Mouse (Mus musculus) heart, embryonic 16.5 days (tissue): ENCODE measurements around the gene Npas1. TPM values are rescaled to one million over a fixed set of nuclear protein-coding genes. Genes with fewer than 3 reads are reported as not detected.
A peak's percentile ranks its signal among the peaks of the same experiment; 100 is the strongest.

ENCODE experiments used
- ATAC-seq: fragments of 200-750 bp; cut with Nextera tagmentation; replicated peaks from 2 replicates; pipeline ENCODE4 v1.8.0; 2017; ENCODE audit warnings: moderate number of reproducible peaks; ENCODE audit not compliant: insufficient read depth, low FRiP score; ENCODE audit errors: extremely low read depth
- H3K27ac ChIP-seq: fragments of 300-500 bp; sonication (generic); 2 replicates; pipeline ENCODE4 v1.5.1; 2014; ENCODE audit warnings: mild to moderate bottlenecking, low read length, control low read depth, moderate library complexity
- H3K27me3 ChIP-seq: fragments of 300-500 bp; sonication (generic); 2 replicates; pipeline ENCODE4 v1.6.1; 2014; ENCODE audit warnings: low read length, mixed read lengths; ENCODE audit not compliant: control insufficient read depth, insufficient read depth
- H3K36me3 ChIP-seq: fragments of 300-500 bp; sonication (generic); 2 replicates; pipeline ENCODE4 v1.6.1; 2014; ENCODE audit not compliant: control insufficient read depth, insufficient read depth
- H3K4me1 ChIP-seq: fragments of 300-500 bp; sonication (generic); 2 replicates; pipeline ENCODE4 v1.6.1; 2014; ENCODE audit warnings: low read length, mixed read lengths; ENCODE audit not compliant: control insufficient read depth, insufficient read depth
- H3K4me2 ChIP-seq: fragments of 300-500 bp; sonication (generic); 2 replicates; pipeline ENCODE4 v1.6.1; 2014; ENCODE audit warnings: low read depth, mild to moderate bottlenecking, control low read depth, low read length
- H3K4me3 ChIP-seq: fragments of 300-500 bp; sonication (generic); 2 replicates; pipeline ENCODE4 v1.5.1; 2014; ENCODE audit warnings: mild to moderate bottlenecking, control low read depth, low read length
- H3K9ac ChIP-seq: fragments of 300-500 bp; sonication (generic); 2 replicates; pipeline ENCODE4 v1.6.1; 2014; ENCODE audit warnings: low read length, control low read depth
- H3K9me3 ChIP-seq: fragments of 300-500 bp; sonication (generic); replicated peaks from 2 replicates; pipeline ENCODE4 v1.6.1; 2016; ENCODE audit warnings: low read length; ENCODE audit not compliant: control insufficient read depth
- WGBS: fragments of 180-500 bp; shearing (Covaris S2); extraction: QIAGEN DNeasy Blood & Tissue Kit; methylation state at CpG from one replicate; pipeline ENCODE4 v1.1.7; 2014; 5-methylcytosine and 5-hydroxymethylcytosine counted together
- polyA plus RNA-seq: library from polyadenylated mRNA; unstranded; fragments of >200 nt; fragmentation: Nextera tagmentation; extraction: Ambion mirVana; gene quantifications from 2 replicates; pipeline ENCODE4 v1.2.1, GENCODE M21; 2015

Gene Npas1
- 0.49 and 0.59 TPM in 2 replicates for polyA plus RNA-seq

DNA sequence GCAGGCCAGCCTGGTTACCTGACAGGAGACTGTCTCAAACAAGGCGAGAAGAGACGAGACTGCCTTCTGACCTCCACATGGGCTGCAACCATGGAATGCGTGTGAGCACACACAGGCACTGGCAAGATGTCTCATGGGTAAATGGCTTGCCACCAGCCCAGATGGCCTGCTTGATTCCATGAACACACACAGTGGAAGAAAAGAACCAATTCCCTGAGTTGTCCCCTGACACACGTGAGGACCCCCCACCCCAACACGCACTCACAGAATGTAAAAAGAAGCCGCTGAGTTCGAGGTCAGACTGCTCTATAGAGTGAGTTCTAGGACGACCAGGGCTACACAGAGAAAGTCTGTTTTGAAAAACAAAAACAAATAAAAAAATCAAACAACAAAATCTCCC is at the start of gene Npas1:
Npas1 (minus strand) TSS at position 101 of the 400 bp plus-strand sequence.
- 85% methylated on average over 8 of the region's 8 CpGs for WGBS
- peaks cover 53% of the 10 kb centered on the region for H3K27me3 ChIP-seq

DNA sequence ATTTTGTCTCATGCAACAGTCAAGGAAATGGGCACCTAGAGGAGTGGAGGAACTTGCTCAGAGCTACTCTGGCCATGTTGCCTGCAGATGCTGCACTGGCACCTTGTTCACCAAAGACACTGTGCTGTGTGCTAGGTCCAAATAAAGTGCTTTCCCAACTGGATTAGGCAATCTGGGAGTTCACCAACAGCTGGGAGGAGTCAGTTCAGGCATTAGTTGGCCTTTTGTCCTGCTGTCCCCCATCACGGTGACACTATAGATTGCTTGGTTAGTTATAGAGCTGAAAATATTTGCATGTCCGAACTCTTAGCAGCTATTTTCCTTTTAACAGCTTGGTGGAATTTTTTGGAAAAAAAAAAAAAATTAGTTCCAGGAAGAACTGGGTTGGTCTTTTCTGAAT is 48.5 kb upstream of the Npas1 start:
- H3K36me3 ChIP-seq: no peaks in the 10 kb centered on the region
- no peak overlapping the region for H3K4me3 ChIP-seq
- no peaks in the 10 kb centered on the region for H3K9me3 ChIP-seq
- ATAC-seq: no peak
- H3K27ac ChIP-seq: no peak overlapping the region
- no peaks in the 10 kb centered on the region for H3K27me3 ChIP-seq
- H3K9ac ChIP-seq: no peak overlapping the region
- WGBS: 70% methylated on average over 2 of the region's 2 CpGs
- H3K4me2 ChIP-seq: no peak overlapping the region
- peaks cover 25% of the 10 kb centered on the region for H3K4me1 ChIP-seq

More for the DNA sequence above, at the start of gene Npas1:
- no peaks in the 10 kb centered on the region for H3K36me3 ChIP-seq
- H3K27ac ChIP-seq: no peak within 1 kb of the TSS
- no peak within 1 kb of the TSS for H3K9ac ChIP-seq
- peak within 1 kb of the TSS; percentile 48 for H3K4me2 ChIP-seq
- H3K9me3 ChIP-seq: no peaks in the 10 kb centered on the region
- H3K4me3 ChIP-seq: peak within 1 kb of the TSS; percentile 27
- peaks cover 15% of the 10 kb centered on the region for H3K4me1 ChIP-seq
- ATAC-seq: no peak

DNA sequence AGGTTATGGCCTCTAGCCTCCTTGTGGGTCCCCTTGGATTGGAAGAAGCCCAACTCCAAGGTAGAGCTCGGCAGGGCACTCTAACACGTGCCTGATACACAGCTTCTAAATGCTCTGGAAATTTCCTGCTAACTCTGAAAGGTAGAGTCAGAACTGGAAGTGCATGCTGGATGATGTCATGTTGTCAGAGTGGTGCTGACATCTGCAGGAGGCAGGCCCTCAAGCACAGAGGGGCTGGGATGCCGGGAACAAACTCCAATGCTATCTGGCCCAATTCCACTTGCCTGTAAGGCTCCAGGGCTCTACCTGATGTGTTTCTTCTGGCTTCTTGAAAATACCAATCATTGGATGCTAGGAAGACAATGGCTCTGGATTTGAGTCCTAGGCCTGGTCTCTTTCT is 47.9 kb upstream of the Npas1 start:
- Histone ChIP-seq H3K4me1 (peaks cover 25% of the 10 kb centered on the region), H3K4me3 (no peak overlapping the region), H3K9ac (no peak overlapping the region), H3K4me2 (no peak overlapping the region), H3K9me3 (no peaks in the 10 kb centered on the region), H3K27me3 (no peaks in the 10 kb centered on the region), H3K27ac (peak overlapping the region; percentile 80), H3K36me3 (no peaks in the 10 kb centered on the region)
- ATAC-seq: peak; percentile 75
- 32% methylated on average over 3 of the region's 3 CpGs for WGBS

DNA sequence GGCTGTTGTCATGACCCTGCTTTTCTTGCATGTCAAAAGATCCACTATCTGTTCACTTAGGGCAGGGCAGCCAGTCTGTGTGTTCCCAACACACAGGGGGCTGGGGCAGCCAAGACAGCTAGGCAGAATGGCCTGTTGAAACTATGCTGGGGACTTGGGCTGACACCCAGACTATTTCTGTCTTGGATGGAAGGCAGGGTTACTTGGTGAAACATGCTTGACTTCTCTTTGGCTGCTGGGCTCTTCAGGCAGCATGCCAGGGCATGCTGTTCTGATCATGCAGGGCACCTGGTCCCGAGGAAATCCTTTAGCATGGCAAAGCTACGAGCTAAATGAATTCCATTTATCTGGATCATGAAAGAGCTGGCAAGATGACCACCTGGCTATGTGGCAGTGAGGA is 46.8 kb upstream of the Npas1 start:
- Histone ChIP-seq H3K4me3 (no peak overlapping the region), H3K4me1 (peaks cover 29% of the 10 kb centered on the region), H3K4me2 (no peak overlapping the region), H3K9me3 (no peaks in the 10 kb centered on the region), H3K27ac (peak overlapping the region; percentile 80), H3K27me3 (no peaks in the 10 kb centered on the region), H3K36me3 (no peaks in the 10 kb centered on the region), H3K9ac (no peak overlapping the region)
- ATAC-seq: peak; percentile 80
- WGBS: 29% methylated on average over 2 of the region's 2 CpGs

DNA sequence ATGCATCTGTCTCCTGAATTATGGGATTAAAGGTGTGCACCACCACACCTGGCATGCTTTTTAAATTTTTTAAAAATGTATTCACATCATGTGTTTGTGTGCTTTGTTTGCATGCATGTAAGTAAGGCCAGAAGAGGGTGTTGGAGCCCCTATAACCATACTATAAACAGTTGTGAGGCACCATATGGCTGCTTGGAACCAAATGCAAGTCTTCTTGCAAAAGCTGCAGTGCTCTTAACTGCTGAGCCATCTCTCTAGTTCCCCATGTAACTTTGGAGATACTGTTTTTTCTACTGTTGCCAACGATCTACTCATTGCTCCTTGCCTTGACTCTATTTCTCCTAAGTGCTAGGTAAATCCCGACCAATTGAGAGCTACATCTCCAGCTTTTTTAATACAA is 41.8 kb upstream of the Npas1 start:
- no peak overlapping the region for H3K9ac ChIP-seq
- H3K4me3 ChIP-seq: no peak overlapping the region
- no peak overlapping the region for H3K4me2 ChIP-seq
- no peaks in the 10 kb centered on the region for H3K27me3 ChIP-seq
- 91% methylated on average over 2 of the region's 2 CpGs for WGBS
- peaks cover 6% of the 10 kb centered on the region; the same call in 1 of the 2 replicates for H3K36me3 ChIP-seq
- H3K27ac ChIP-seq: no peak overlapping the region
- H3K4me1 ChIP-seq: peaks cover 32% of the 10 kb centered on the region
- no peak for ATAC-seq
- no peaks in the 10 kb centered on the region for H3K9me3 ChIP-seq

DNA sequence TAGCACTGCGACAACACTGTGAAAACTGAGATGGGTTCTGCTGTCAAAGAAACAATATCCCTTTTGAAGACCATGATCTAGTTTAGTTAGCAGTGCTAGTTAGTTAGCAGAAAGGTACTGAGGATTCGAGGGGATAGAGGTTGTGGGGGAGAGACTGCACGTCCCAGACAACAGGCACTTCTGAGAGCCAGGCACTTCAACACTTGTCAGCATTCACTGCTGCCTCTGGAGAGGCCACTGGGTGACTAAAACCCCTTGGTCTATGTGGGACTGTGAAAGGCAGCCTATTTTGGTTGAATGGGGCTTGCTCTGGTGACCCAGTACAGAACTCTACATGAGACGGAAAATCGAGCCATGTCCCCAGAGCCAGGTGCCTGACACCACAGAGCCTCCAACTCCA is 39.7 kb upstream of the Npas1 start:
- Histone ChIP-seq H3K9me3 (no peaks in the 10 kb centered on the region), H3K9ac (no peak overlapping the region), H3K4me1 (peaks cover 31% of the 10 kb centered on the region), H3K4me3 (no peak overlapping the region), H3K36me3 (peaks cover 6% of the 10 kb centered on the region; the same call in 1 of the 2 replicates), H3K4me2 (no peak overlapping the region), H3K27ac (peak overlapping the region; percentile 74), H3K27me3 (no peaks in the 10 kb centered on the region)
- ATAC-seq: peak; percentile 75
- 59% methylated on average over 5 of the region's 5 CpGs for WGBS

DNA sequence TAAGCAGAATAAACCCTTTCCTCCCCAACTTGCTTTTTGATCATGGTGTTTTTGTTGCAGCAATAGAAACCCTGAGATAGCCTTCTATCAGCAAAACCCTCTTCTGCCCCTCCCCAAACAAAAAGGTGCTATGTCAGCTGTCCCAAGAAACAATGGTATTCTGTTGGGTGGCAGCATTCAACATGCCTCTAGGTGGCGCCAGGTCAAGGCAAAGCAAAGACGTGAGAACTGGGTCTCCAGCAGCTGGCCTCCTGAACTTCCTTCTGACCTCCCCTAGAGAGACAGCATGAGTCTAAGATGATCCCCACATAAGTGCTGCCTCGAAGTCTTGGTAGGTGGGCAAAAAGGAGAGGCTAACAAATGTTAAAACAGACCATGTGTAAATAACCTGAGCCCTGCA is 29.8 kb upstream of the Npas1 start:
- Histone ChIP-seq H3K4me1 (peaks cover 3% of the 10 kb centered on the region; the same call in 1 of the 2 replicates), H3K9me3 (no peaks in the 10 kb centered on the region), H3K4me3 (no peak overlapping the region), H3K9ac (no peak overlapping the region), H3K36me3 (peaks cover 39% of the 10 kb centered on the region), H3K27me3 (no peaks in the 10 kb centered on the region), H3K4me2 (no peak overlapping the region), H3K27ac (no peak overlapping the region)
- ATAC-seq: no peak; the same call in 1 of the 2 replicates
- WGBS: 4% methylated on average over 3 of the region's 3 CpGs

DNA sequence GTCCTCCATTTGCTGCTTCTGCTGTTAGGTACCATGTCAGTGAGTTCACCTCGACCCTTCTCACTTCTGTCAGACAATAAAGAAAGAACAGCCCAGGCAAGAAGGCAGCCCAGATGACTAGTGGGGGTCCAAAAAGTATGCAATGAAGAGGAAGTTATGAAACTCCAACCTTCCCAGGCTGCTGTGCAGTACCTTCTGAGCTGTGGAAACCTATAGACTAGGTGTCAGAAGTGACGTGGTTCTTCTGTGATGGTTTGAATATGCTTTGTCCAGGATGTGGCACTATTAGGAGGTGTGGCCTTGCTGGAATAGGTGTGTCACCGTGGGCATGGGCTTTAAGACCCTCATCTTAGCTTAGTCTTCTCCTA is 27.7 kb upstream of the Npas1 start:
- Histone ChIP-seq H3K27ac (no peak overlapping the region), H3K4me2 (no peak overlapping the region), H3K27me3 (no peaks in the 10 kb centered on the region), H3K36me3 (peaks cover 28% of the 10 kb centered on the region), H3K4me3 (no peak overlapping the region), H3K9me3 (no peaks in the 10 kb centered on the region), H3K4me1 (peaks cover 3% of the 10 kb centered on the region; the same call in 1 of the 2 replicates), H3K9ac (no peak overlapping the region)
- WGBS: 91% methylated on average over 3 of the region's 3 CpGs
- no peak for ATAC-seq

DNA sequence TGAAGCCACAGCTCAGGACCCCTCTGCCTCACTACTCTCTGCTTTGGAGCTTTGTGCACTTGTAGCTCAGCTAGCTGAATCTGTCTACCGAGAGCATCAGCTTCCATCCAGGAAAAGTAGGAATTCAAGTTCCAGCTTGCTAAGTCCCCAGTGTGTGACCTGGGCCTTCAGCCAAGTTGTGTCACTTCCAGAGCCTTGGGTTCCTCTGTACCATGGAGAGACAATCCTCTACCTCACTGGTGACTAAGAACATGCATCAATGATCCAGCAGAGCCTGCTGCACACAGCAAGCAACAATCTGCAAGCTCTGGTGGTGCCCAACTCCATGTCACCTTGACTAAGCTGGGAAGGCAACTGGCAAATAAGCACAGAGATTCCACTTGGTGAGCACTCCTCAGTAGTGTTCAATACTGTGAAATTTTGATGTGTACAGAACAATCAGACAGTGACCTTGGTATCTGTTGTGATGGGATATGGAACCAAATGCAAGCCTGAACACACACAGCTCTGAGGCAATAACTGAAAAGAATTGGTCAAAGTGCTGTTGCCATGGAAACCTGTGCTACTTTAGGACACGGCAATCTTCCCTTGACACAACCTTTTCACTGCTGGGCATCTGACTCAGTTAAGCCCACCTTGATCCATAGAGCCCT is 27.2 kb upstream of the Npas1 start:
- no peaks in the 10 kb centered on the region for H3K9me3 ChIP-seq
- no peaks in the 10 kb centered on the region for H3K27me3 ChIP-seq
- ATAC-seq: 0 out of 2 replicates have a peak, but pooled peaks have one; percentile 28
- H3K4me1 ChIP-seq: peaks cover 3% of the 10 kb centered on the region; the same call in 1 of the 2 replicates
- H3K36me3 ChIP-seq: peaks cover 26% of the 10 kb centered on the region
- H3K4me2 ChIP-seq: no peak overlapping the region
- no peak overlapping the region for H3K9ac ChIP-seq
- 54% methylated on average over 2 of the region's 2 CpGs for WGBS
- H3K27ac ChIP-seq: no peak overlapping the region
- no peak overlapping the region for H3K4me3 ChIP-seq
